Mouse (Mus musculus) liver, embryonic 13.5 days (tissue): ENCODE data around the gene Runx2. TPM values are rescaled to one million over a fixed set of nuclear protein-coding genes. Genes with fewer than 3 reads are reported as not detected.

Experiments
- ATAC-seq: fragments of 200-750 bp; cut with Nextera tagmentation; 2 replicates; pipeline ENCODE4 v1.8.0; 2017; ENCODE audit warnings: low read depth, mild to moderate bottlenecking, moderate number of reproducible peaks, moderate library complexity
- DNase-seq: peaks from one replicate; pipeline ENCODE4 v3.0.0; 2022
- H3K27ac ChIP-seq: fragments of 300-500 bp; sonication (generic); 2 replicates; pipeline ENCODE4 v1.5.1; 2015; ENCODE audit warnings: moderate library complexity, mild to moderate bottlenecking, inconsistent platforms
- H3K27me3 ChIP-seq: fragments of 300-500 bp; sonication (generic); 2 replicates; pipeline ENCODE4 v1.6.1; 2015; ENCODE audit warnings: mild to moderate bottlenecking, inconsistent platforms
- H3K36me3 ChIP-seq: fragments of 300-500 bp; sonication (generic); 2 replicates; pipeline ENCODE4 v1.6.1; 2015; ENCODE audit warnings: mild to moderate bottlenecking, inconsistent platforms
- H3K4me1 ChIP-seq: fragments of 300-500 bp; sonication (generic); replicated peaks from 2 replicates; pipeline ENCODE4 v1.6.1; 2015; ENCODE audit warnings: inconsistent platforms
- H3K4me2 ChIP-seq: fragments of 300-500 bp; sonication (generic); 2 replicates; pipeline ENCODE4 v1.6.1; 2015; ENCODE audit warnings: inconsistent platforms, mild to moderate bottlenecking, moderate library complexity
- H3K4me3 ChIP-seq: fragments of 300-500 bp; sonication (generic); replicated peaks from 2 replicates; pipeline ENCODE4 v1.5.1; 2015; ENCODE audit warnings: mild to moderate bottlenecking, inconsistent platforms
- H3K9ac ChIP-seq: fragments of 300-500 bp; sonication (generic); 2 replicates; pipeline ENCODE4 v1.6.1; 2015; ENCODE audit warnings: mild to moderate bottlenecking, inconsistent platforms
- H3K9me3 ChIP-seq: fragments of 300-500 bp; sonication (generic); replicated peaks from 2 replicates; pipeline ENCODE4 v1.6.1; 2016; ENCODE audit warnings: inconsistent platforms
- WGBS: fragments of 180-500 bp; shearing (Covaris S2); methylation state at CpG from one replicate; pipeline ENCODE4 v1.1.7; 2015; ENCODE audit not compliant: insufficient replicate concordance; 5-methylcytosine and 5-hydroxymethylcytosine counted together
- polyA plus RNA-seq: library from polyadenylated mRNA; unstranded; fragments of >200 nt; fragmentation: Nextera tagmentation; extraction: Ambion mirVana; gene quantifications from 2 replicates; pipeline ENCODE4 v1.2.1, GENCODE M21; 2015

The Runx2 gene
- polyA plus RNA-seq, 1 experiment from 2014 or later = 0.31 TPM

GRCm38 (mm10) chr17:44487514-44488244 is 326.9 kb downstream of the Runx2 start:
- H3K27ac ChIP-seq = no peak overlapping the region
- no peak overlapping the region for H3K9ac ChIP-seq
- no peak for DNase-seq
- H3K4me1 ChIP-seq = no peaks in the 10 kb centered on the region
- H3K4me3 ChIP-seq = no peak overlapping the region
- H3K27me3 ChIP-seq = no peaks in the 10 kb centered on the region
- WGBS = 70% methylated on average over 10 of the region's 10 CpGs
- H3K9me3 ChIP-seq = no peaks in the 10 kb centered on the region
- no peak overlapping the region for H3K4me2 ChIP-seq
- ATAC-seq = no peak
- H3K36me3 ChIP-seq = no peaks in the 10 kb centered on the region

GRCm38 (mm10) chr17:44485337-44485736 is 329.3 kb downstream of the Runx2 start:
- 67% methylated on average over 5 of the region's 5 CpGs for WGBS
- H3K27me3 ChIP-seq = no peaks in the 10 kb centered on the region
- no peak for DNase-seq

GRCm38 (mm10) chr17:44479918-44480317 is 334.7 kb downstream of the Runx2 start:
- WGBS = 56% methylated on average over 5 of the region's 5 CpGs
- H3K36me3 ChIP-seq = no peaks in the 10 kb centered on the region
- H3K27ac ChIP-seq = no peak overlapping the region
- H3K4me1 ChIP-seq = no peaks in the 10 kb centered on the region
- H3K27me3 ChIP-seq = no peaks in the 10 kb centered on the region
- H3K9me3 ChIP-seq = no peaks in the 10 kb centered on the region
- H3K9ac ChIP-seq = no peak overlapping the region
- H3K4me2 ChIP-seq = no peak overlapping the region
- H3K4me3 ChIP-seq = no peak overlapping the region
- DNase-seq (no peak), ATAC-seq (no peak)

More at GRCm38 (mm10) chr17:44485337-44485736, 329.3 kb downstream of the Runx2 start:
- Histone ChIP-seq H3K9ac (no peak overlapping the region), H3K4me2 (no peak overlapping the region), H3K27ac (no peak overlapping the region), H3K9me3 (no peaks in the 10 kb centered on the region), H3K36me3 (no peaks in the 10 kb centered on the region), H3K4me1 (no peaks in the 10 kb centered on the region), H3K4me3 (no peak overlapping the region)
- ATAC-seq = no peak

- H3K4me3 ChIP-seq = no peak overlapping the region
- no peak overlapping the region for H3K9ac ChIP-seq
- H3K4me1 ChIP-seq = no peaks in the 10 kb centered on the region
- ATAC-seq = no peak
- DNase-seq = no peak
- WGBS = 52% methylated on average over 4 of the region's 4 CpGs
- H3K27me3 ChIP-seq = no peaks in the 10 kb centered on the region
- no peak overlapping the region for H3K27ac ChIP-seq
- H3K36me3 ChIP-seq = no peaks in the 10 kb centered on the region
- no peak overlapping the region for H3K4me2 ChIP-seq
- H3K9me3 ChIP-seq = no peaks in the 10 kb centered on the region
These were observed 335.1 kb downstream of the Runx2 start for GRCm38 (mm10) chr17:44479491-44479890.

- Histone ChIP-seq H3K27me3 (no peaks in the 10 kb centered on the region), H3K36me3 (no peaks in the 10 kb centered on the region), H3K9ac (no peak overlapping the region), H3K4me3 (no peak overlapping the region), H3K4me2 (no peak overlapping the region), H3K27ac (no peak overlapping the region), H3K9me3 (no peaks in the 10 kb centered on the region), H3K4me1 (no peaks in the 10 kb centered on the region)
- WGBS = 78% methylated on average over 8 of the region's 8 CpGs
- ATAC-seq (no peak), DNase-seq (no peak)
These were observed 338.7 kb downstream of the Runx2 start for GRCm38 (mm10) chr17:44475910-44476309.

- no peak for DNase-seq
- H3K36me3 ChIP-seq = no peaks in the 10 kb centered on the region
- no peaks in the 10 kb centered on the region for H3K4me1 ChIP-seq
- no peak overlapping the region for H3K27ac ChIP-seq
- H3K9ac ChIP-seq = no peak overlapping the region
- 73% methylated on average over 3 of the region's 3 CpGs for WGBS
- ATAC-seq = no peak
- H3K9me3 ChIP-seq = no peaks in the 10 kb centered on the region
- no peaks in the 10 kb centered on the region for H3K27me3 ChIP-seq
- no peak overlapping the region for H3K4me3 ChIP-seq
- H3K4me2 ChIP-seq = no peak overlapping the region
These were observed 340.3 kb downstream of the Runx2 start for GRCm38 (mm10) chr17:44474280-44474679.

- DNase-seq = no peak
- Histone ChIP-seq H3K4me1 (no peaks in the 10 kb centered on the region), H3K36me3 (no peaks in the 10 kb centered on the region), H3K4me2 (no peak overlapping the region), H3K27me3 (no peaks in the 10 kb centered on the region), H3K4me3 (no peak overlapping the region), H3K9me3 (no peaks in the 10 kb centered on the region), H3K27ac (no peak overlapping the region), H3K9ac (no peak overlapping the region)
- 55% methylated on average over 7 of the region's 7 CpGs for WGBS
- ATAC-seq = no peak
These were observed 341.9 kb downstream of the Runx2 start for GRCm38 (mm10) chr17:44472695-44473094.

- Histone ChIP-seq H3K36me3 (no peaks in the 10 kb centered on the region), H3K9me3 (no peaks in the 10 kb centered on the region), H3K4me2 (no peak overlapping the region), H3K27me3 (no peaks in the 10 kb centered on the region), H3K9ac (no peak overlapping the region), H3K4me1 (no peaks in the 10 kb centered on the region), H3K4me3 (no peak overlapping the region), H3K27ac (no peak overlapping the region)
- ATAC-seq = no peak
- WGBS = 38% methylated on average over 4 of the region's 4 CpGs
- DNase-seq = no peak
These were observed 350.9 kb downstream of the Runx2 start for GRCm38 (mm10) chr17:44463679-44464078.

GRCm38 (mm10) chr17:44460156-44460555 is 354.4 kb downstream of the Runx2 start:
- no peak overlapping the region for H3K27ac ChIP-seq
- no peaks in the 10 kb centered on the region for H3K27me3 ChIP-seq
- H3K9ac ChIP-seq = no peak overlapping the region
- H3K4me2 ChIP-seq = no peak overlapping the region
- DNase-seq (no peak), ATAC-seq (no peak)
- no peaks in the 10 kb centered on the region for H3K9me3 ChIP-seq
- no peaks in the 10 kb centered on the region for H3K36me3 ChIP-seq
- H3K4me3 ChIP-seq = no peak overlapping the region
- WGBS = 61% methylated on average over 6 of the region's 6 CpGs
- no peaks in the 10 kb centered on the region for H3K4me1 ChIP-seq

- Histone ChIP-seq H3K27me3 (no peaks in the 10 kb centered on the region), H3K27ac (no peak overlapping the region), H3K4me1 (no peaks in the 10 kb centered on the region), H3K4me3 (no peak overlapping the region), H3K9me3 (no peaks in the 10 kb centered on the region), H3K36me3 (no peaks in the 10 kb centered on the region), H3K4me2 (no peak overlapping the region), H3K9ac (no peak overlapping the region)
- ATAC-seq (no peak), DNase-seq (no peak)
- WGBS = 73% methylated on average over 4 of the region's 4 CpGs
These were observed 355.6 kb downstream of the Runx2 start for GRCm38 (mm10) chr17:44459029-44459428.

GRCm38 (mm10) chr17:44456696-44457095 is 357.9 kb downstream of the Runx2 start:
- H3K36me3 ChIP-seq = no peaks in the 10 kb centered on the region
- H3K27ac ChIP-seq = no peak overlapping the region
- 53% methylated on average over 3 of the region's 3 CpGs for WGBS
- ATAC-seq = no peak
- no peak overlapping the region for H3K9ac ChIP-seq
- no peaks in the 10 kb centered on the region for H3K9me3 ChIP-seq
- no peak overlapping the region for H3K4me2 ChIP-seq
- no peaks in the 10 kb centered on the region for H3K27me3 ChIP-seq
- no peak overlapping the region for H3K4me3 ChIP-seq
- no peaks in the 10 kb centered on the region for H3K4me1 ChIP-seq
- no peak for DNase-seq
